Mouse (Mus musculus) frontal cortex, adult (tissue): ENCODE results near the gene Slc29a1.
A peak's percentile ranks its signal among the peaks of the same experiment; 100 is the strongest.

ENCODE experiments used
- ATAC-seq: cut with Nextera tagmentation; 2 replicates; pipeline ENCODE4 v1.9.2; 2017; ENCODE audit warnings: mild to moderate bottlenecking, moderate library complexity, mixed read lengths; ENCODE audit not compliant: low TSS enrichment

The Slc29a1 gene

GRCm38 (mm10) chr17:45589236-45589635, 10.2 kb downstream of the Slc29a1 start:
- ATAC-seq: no peak

- no peak for ATAC-seq
Measured at GRCm38 (mm10) chr17:45588370-45588769, 11.0 kb downstream of the Slc29a1 start.

GRCm38 (mm10) chr17:45586449-45586837, 13.0 kb downstream of the Slc29a1 start:
- ATAC-seq: no peak

GRCm38 (mm10) chr17:45585725-45586448, 13.5 kb downstream of the Slc29a1 start:
- ATAC-seq: peak; percentile 8; the same call in 1 of the 2 replicates

GRCm38 (mm10) chr17:45584939-45585678, 14.3 kb downstream of the Slc29a1 start:
- ATAC-seq: peak; percentile 32

- peak; percentile 14; the same call in 1 of the 2 replicates for ATAC-seq
Measured at GRCm38 (mm10) chr17:45584096-45584896, 15.1 kb downstream of the Slc29a1 start.

GRCm38 (mm10) chr17:45582715-45583355, 16.6 kb downstream of the Slc29a1 start:
- ATAC-seq: no peak

GRCm38 (mm10) chr17:45582188-45582587, 17.2 kb downstream of the Slc29a1 start:
- ATAC-seq: no peak

GRCm38 (mm10) chr17:45581567-45581983, 17.8 kb downstream of the Slc29a1 start:
- no peak for ATAC-seq

GRCm38 (mm10) chr17:45580958-45581477, 18.4 kb downstream of the Slc29a1 start:
- ATAC-seq: no peak

GRCm38 (mm10) chr17:45579554-45579953, 19.9 kb downstream of the Slc29a1 start:
- no peak for ATAC-seq

- ATAC-seq: no peak
Measured at GRCm38 (mm10) chr17:45578843-45579242, 20.6 kb downstream of the Slc29a1 start.

- ATAC-seq: no peak
Measured at GRCm38 (mm10) chr17:45578242-45578641, 21.2 kb downstream of the Slc29a1 start.

GRCm38 (mm10) chr17:45575123-45575897, 24.1 kb downstream of the Slc29a1 start:
- ATAC-seq: no peak

GRCm38 (mm10) chr17:45574129-45574761, 25.2 kb downstream of the Slc29a1 start:
- peak; percentile 66 for ATAC-seq

GRCm38 (mm10) chr17:45573780-45574123, 25.7 kb downstream of the Slc29a1 start:
- peak; percentile 41 for ATAC-seq

GRCm38 (mm10) chr17:45573087-45573779, 26.2 kb downstream of the Slc29a1 start, which contains the start of gene Hsp90ab1:
Gene Hsp90ab1, minus strand, starts transcription at chr17:45573271.
- ATAC-seq: peak; percentile 50

- peak; percentile 32 for ATAC-seq
Measured at GRCm38 (mm10) chr17:45572103-45573086, 27.0 kb downstream of the Slc29a1 start.
